Mouse (Mus musculus) adrenal gland, postnatal 36 days (tissue): Measurements from ENCODE around the gene Fermt2. TPM values are rescaled to one million over a fixed set of nuclear protein-coding genes. Genes with fewer than 3 reads are reported as not detected.

ENCODE experiments used
- DNase-seq, 2 experiments: peaks; one replicate each; pipeline ENCODE4 v3.0.0; 2021; ENCODE audit warnings: mixed read lengths in 1 of 2
- long read RNA-seq, 2 experiments: library from polyadenylated mRNA; stranded (forward); transcript quantifications; one replicate each; pipeline ENCODE4 v2.0.0; 2021; ENCODE audit warnings: borderline sequencing depth in 2 of 2
- total RNA-seq, 2 experiments: library from RNA; stranded (reverse); gene quantifications; 2 replicates each; pipeline ENCODE4 v1.2.3; 2021

Gene Fermt2
- 100 to 1,000 TPM; 105 to 134 TPM for total RNA-seq
- long read RNA-seq, experiment 1, transcript Fermt2-201 (15 exons, 3,293 nt): major isoform, 12 of 58 reads
- long read RNA-seq, experiment 1, partial matches to known transcripts: 38 of 58 reads
- long read RNA-seq, experiment 1, other reads (novel, unspliced or antisense): 8 of 58 reads
- long read RNA-seq, experiment 2, transcript Fermt2-201 (15 exons, 3,293 nt): major isoform, 16 of 30 reads
- long read RNA-seq, experiment 2, partial matches to known transcripts: 10 of 30 reads
- long read RNA-seq, experiment 2, other reads (novel, unspliced or antisense): 4 of 30 reads

DNA sequence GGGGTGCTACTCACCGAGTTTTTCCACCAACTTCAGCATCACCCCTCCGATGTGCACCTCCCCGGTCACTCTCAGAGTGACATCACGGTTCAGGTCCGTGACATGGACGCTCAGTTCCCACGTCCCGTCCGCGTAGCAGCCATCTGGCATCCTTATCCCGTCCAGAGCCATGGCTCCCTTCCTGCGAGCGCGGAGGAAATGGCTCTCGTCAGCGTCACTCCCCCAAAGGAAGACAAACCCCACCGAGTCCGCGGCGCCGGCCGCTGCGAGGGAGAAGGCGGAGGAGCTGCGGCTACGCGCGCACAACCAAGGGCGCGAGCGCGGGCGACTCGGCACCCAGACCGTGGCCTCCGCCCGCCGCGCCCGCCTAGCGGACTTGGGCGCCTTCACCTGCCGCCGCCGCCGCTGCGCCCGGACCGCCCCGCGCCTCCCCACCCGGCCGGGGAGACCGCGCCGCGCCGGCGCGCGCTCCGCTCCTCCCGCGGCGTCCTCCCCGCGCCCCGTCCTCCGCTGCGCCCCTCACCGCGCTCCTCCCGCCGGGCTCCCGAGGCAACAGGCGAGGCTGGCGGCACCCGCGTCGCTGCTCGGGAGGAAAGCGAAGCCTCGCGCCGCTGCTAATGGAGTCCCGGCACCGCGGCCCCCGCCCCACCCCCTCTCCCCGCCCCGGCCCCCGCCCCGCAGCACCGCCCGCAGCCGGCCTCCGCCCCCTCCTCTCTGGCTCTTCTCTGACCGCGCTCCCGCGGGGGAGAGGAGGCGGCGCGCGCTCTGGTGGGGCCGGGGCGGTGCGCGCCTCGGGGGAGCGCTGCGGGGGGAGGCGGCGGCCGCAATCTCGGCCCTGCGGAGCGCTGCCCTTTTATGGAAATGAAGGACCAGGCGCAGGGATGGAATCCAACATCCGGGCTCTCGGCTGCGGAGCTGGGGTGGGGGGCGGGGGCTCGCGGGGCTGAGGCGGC, at the start of gene Fermt2:
Gene Fermt2 (minus strand): TSS at position 708 of the 953 bp plus-strand sequence.
- DNase-seq: peak; percentile 91 to 94

DNA sequence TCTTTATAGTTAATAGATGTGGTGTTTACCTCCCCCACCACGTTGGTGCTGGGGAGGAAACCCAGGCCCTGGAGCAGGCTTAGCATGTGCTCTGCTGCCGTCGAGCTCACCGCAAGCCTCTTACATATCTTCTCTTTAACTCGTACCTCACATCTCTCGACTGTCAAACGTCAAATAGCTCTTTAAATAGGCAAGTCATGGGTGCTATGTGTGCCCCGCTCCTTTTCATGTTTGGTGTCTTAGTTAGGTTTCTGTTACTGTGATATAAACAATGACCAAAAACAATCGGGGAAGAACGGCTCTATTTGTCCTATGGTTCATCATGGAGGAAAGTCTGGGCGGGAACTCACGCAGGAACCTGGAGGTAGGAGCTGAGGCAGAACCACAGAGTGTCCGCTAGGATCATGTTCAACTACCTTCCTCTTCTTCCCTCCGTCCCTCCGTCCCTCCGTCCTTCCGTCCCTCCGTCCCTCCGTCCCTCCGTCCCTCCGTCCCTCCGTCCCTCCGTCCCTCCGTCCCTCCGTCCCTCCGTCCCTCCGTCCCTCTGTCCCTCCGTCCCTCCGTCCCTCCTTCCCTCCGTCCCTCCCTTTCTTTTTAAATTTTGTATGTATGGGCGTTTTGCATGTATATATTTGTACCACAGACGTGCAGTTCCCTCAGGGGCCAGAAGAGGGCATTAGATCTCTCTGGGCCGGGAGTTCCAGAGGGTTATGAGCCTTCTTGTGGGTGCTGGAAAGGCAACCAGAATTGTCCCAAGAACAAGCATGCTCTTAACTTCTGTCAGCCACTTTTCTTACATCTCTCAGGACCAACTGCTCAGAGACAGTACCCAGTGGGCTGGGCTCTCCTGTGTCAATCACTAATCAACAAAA, 36.4 kb upstream of the Fermt2 start:
- peak; percentile 74 for DNase-seq

- peak; percentile 34 to 59 for DNase-seq
Measured at GRCm38 (mm10) chr14:45565216-45566065, 35.5 kb upstream of the Fermt2 start.

GRCm38 (mm10) chr14:45563577-45563976, 33.7 kb upstream of the Fermt2 start:
- DNase-seq: peak; percentile 51 to 76

GRCm38 (mm10) chr14:45561681-45562080, 31.8 kb upstream of the Fermt2 start:
- DNase-seq: peak in 1 of 2 experiments; percentile 35

DNA sequence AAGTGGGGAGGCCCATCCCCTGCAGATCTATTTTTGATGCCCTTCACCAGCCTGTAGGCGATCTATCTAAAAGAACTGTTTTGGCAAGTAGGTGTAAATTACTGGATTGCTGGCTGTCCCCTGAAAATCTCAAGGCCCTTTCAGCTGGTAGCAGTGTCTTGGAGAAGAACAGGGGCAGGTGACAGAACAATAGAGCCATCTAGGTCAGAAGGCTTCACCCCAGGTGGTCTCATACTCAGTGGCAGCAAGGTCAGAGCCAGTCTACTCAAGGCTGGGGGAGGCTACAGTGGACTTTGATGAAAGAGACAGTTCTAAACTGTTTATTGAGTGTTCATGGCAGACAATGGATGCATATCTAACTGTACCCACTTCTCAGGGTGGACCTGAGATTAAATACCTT, 29.1 kb upstream of the Fermt2 start:
- no peak for DNase-seq

DNA sequence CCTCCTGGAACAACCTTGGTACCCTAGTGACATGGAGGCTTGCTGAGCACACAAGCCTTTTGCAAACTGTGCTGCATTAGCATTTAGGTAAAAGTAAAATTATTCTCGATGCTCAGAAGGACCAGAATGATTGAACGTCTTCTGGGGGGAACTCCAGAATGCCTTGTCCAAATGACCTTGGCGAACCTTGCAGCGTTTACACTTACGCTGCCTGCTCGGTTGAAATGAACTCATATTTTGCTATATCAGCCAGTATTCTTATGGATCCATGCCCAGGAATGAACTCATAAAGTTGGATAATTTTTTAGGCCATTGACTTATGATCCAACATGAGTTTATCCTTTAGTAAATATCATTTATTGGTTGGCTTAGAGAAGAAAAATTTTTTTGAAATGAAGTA, 24.4 kb upstream of the Fermt2 start:
- DNase-seq: no peak

GRCm38 (mm10) chr14:45553854-45554253, 23.9 kb upstream of the Fermt2 start:
- peak in 1 of 2 experiments; percentile 46 for DNase-seq

GRCm38 (mm10) chr14:45552431-45552830, 22.5 kb upstream of the Fermt2 start:
- no peak for DNase-seq

DNA sequence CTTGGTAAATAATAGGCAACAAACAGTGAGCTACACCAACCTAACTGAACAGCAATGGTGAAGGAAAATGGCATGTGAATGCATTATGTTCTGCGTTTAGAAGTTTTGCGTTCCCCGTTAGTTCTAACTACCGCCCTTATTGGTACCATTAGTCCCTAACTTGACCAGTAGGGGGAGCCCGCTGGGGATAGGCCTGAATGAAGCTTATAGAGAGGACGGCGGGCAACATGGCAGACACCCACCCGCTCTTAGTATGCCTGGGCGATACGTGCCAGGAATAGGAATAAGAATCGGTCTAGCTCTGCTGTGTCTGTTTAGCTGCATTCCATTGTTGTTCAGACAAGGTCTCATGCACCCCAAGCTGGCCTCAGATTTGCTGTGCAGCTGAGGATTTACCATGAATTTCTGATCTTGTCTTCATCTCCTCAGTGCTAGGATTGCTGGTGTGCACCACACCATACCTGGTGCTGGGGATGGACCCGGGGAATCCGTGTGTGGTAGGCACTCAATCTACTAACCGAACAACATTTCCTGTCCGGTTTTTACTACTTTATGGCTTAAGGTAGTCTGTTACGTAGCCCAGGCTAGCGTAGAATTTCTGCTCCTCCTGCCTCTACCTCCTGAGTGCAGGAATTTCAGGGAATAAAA, 21.3 kb upstream of the Fermt2 start:
- peak in 1 of 2 experiments; percentile 58 for DNase-seq

DNA sequence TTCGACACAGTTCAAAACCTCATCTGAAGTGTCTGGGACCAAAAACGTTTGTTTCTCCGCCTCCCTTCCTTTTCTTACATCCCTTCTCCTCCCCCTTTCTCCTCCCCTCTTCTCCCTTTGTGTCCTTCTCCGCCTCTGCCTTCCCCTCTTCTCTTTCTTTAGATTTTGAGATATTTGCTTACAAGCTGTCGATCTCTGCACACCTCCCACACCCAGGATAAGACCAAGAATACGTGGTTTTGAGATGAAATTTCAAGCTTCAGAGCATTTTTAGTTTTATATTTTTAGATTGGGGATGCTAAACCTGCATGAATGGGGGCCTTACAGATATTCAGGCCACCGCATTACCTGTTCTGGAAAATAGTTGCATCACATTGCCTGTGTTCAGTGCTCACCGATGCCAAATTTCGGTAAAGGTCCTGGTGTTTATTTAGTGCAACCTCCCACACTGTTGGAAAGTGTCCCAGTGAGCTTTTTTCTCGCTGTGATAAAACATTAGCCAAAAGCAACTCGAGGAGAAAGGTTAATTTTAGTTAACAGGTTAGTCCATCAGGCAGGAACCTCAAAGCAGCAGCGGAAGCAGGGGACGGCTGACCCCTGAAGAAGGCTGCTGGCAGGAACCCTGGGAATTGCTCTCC, 20.2 kb upstream of the Fermt2 start:
- no peak for DNase-seq

DNA sequence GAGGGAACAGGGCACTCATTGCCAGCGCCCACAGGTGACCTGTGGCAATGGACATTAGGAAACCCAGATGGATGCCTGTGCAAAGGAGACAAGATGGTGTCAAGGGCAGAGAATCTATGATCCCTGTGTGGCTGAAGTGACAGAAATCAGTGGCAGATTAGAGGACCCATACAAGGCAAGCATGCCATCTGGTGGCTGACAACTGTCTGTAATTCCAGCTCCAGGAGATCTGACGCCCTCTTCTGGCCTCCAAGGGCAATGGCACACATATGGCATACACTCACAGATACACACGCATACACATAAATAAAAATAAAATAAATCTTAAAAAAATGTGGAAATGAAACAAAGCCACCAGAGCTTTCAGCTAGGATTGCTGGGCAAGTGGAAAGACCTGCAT, 18.2 kb upstream of the Fermt2 start:
- no peak for DNase-seq

DNA sequence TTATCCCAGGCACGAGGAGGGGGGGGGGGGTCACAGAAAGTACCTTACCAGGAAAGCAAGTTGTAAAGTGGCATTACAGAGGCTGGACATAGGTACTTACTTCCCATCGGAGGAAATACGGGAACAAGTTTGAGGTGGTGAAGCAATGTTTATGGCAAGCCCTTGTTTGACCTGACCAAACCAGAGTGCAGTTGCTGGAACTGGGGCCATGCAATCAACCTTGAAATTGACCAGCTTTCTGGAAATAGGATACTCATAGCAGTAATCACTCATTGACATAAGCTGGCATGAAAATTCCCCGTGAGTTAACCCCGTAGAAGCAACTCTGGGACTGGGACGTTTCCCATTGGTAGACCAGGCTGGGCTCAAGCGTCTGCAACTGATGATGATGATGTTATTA, 15.0 kb upstream of the Fermt2 start:
- DNase-seq: no peak

GRCm38 (mm10) chr14:45544026-45544425, 14.1 kb upstream of the Fermt2 start:
- no peak for DNase-seq

GRCm38 (mm10) chr14:45539659-45540468, 9.9 kb upstream of the Fermt2 start:
- DNase-seq: peak; percentile 81 to 87

GRCm38 (mm10) chr14:45530364-45531345, 737 bp upstream of the Fermt2 start:
- no peak for DNase-seq

DNA sequence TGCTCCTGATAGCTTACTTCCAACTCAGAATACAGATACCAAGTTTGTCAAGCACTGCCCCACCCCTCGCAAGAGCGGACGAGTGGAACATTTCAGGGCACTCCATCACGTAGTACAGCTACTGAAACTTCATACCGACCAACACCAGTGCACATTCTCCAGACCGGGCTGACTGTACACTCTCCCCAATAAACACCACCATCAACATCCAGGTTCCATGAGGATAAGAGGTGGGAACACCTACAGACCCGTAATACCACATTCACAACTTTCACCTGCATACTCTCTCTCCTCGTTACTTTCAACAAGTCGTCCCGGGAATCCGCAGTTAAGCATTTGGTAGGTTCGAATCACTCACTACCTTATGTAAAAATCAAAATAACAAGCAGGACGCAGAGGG, 1.1 kb downstream of the Fermt2 start:
- peak; percentile 37 to 46 for DNase-seq

- DNase-seq: no peak
Measured at GRCm38 (mm10) chr14:45515771-45516170, 14.1 kb downstream of the Fermt2 start.
